Mouse (Mus musculus): Measurements from ENCODE around the gene Dazap1.

DNA sequence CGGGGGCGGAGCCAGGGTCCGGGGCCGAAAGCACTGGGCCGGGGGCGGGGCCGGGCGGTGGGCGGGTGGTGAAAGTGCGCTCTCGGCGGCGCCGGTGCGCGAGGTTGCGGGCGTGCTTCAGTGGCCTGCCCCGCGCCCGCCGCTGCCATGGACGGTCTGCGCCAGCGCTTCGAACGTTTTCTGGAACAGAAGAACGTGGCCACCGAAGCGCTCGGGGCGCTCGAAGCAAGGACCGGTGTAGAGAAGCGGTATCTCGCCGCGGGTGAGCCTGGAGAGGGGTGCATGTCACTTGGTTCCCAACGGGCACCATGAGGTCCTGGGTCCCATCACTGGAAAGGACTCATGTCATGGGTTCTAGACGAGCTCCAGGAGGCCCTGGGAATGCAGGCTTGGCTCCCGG, 68.8 kb downstream of the Dazap1 start:
- TF ChIP-seq EP300 (IDR thresholded peaks at IDR 0.05; ENCODE audit: low read depth in 1 of 2, low read length in 2 of 2) (no peak), MAX (IDR thresholded peaks at IDR 0.05; ENCODE audit: low read length) (no peak), E2F4 (IDR thresholded peaks at IDR 0.05; ENCODE audit: borderline replicate concordance, low read depth, low read length) (no peak), POLR2A (IDR thresholded peaks at IDR 0.05; ENCODE audit: control insufficient read depth in 1 of 2, insufficient read depth in 1 of 2, low read depth in 1 of 2, low read length in 2 of 2, poor library complexity in 1 of 2) (peak in 1 of 2 experiments; percentile 58; a peak in 1 of 4 replicates), GABPA (IDR thresholded peaks at IDR 0.05; ENCODE audit: low read depth, low read length) (no peak), CTCF (IDR thresholded peaks at IDR 0.05 in 2 of 3, conservative IDR thresholded peaks at IDR 0.05 in 1 of 3; ENCODE audit: control insufficient read depth in 1 of 3, insufficient read depth in 1 of 3, low read depth in 2 of 3, low read length in 3 of 3, poor library complexity in 1 of 3, severe bottlenecking in 1 of 3) (0 out of 6 replicates have a peak, but pooled peaks of 1 of the 3 experiments have one; percentile 0), ZKSCAN1 (IDR thresholded peaks at IDR 0.05; ENCODE audit: low read depth, low read length) (no peak), POLR2AphosphoS2 (IDR thresholded peaks at IDR 0.05; ENCODE audit: low read length) (no peak)

Measured in MEL (cell line).